Mouse (Mus musculus) neural tube, embryonic 10.5 days (tissue): Measurements from ENCODE around the gene Tmem163.

Source experiments
- DNase-seq: peaks from one replicate; pipeline ENCODE4 v3.0.0-alpha.2; 2017; ENCODE audit warnings: low spot score; ENCODE audit errors: extremely low spot score

Tmem163 gene

DNA sequence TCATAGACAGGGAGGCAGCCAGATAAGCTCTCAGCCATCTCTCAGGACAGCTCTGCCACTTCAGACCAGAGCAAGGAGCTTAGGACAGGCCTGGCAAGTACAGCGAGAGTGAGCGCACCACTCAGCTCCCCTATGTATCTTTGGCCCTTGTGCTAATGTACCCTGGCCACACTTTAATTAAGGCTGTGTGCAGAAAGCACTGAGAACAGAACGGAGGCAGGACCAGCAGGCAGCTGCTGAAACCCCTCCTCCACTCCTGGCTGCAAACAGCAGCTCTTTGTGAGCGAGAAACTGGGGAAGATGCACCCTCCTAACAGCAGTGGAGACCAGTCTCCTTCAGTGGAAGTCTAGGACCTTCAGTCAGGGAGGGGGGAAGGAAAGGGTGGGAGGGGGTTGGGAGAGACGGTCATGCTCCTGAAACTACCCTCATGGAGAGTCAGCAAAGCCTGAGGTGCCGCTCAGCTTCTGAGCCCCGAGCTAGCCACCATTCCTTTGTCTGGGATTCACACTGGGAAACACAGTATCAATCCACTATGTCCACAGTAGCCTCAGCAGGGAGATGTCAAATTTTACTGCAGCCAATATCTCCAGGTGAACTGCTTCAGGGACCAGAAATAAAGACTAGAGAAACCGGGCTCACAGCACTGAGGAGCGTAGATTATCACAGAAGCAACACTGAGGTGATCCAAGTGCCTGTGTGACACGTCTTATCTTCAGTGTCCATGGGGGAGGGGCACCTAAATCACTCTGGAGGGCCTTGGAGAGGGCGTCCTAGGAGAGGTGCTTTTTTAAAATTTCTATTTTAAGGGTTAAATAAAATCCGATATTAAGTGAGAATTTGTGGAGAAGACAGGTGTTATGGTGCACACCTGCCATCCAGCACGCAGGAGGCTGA lies 18.0 kb downstream of the Tmem163 start:
- DNase-seq, result peak; percentile 45

DNA sequence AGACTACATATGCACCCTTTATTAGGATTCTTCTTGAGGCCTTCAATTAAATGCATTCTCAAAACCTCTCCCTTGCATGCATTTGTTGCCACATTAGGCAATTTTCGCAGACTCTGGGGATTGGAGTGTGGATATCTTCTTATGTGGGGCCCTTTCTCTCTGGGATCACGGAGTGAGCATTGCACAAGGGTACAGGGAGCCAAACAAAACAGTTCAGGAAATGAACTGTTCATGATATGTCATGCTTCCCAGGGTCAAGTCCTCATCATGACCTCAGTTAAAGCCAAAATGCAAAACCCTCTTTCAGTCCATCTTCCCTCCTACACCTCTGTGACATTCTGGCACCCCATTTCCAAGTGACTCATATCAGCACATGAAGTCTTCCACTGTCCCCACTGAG lies 27.8 kb downstream of the Tmem163 start:
- DNase-seq, result no peak

DNA sequence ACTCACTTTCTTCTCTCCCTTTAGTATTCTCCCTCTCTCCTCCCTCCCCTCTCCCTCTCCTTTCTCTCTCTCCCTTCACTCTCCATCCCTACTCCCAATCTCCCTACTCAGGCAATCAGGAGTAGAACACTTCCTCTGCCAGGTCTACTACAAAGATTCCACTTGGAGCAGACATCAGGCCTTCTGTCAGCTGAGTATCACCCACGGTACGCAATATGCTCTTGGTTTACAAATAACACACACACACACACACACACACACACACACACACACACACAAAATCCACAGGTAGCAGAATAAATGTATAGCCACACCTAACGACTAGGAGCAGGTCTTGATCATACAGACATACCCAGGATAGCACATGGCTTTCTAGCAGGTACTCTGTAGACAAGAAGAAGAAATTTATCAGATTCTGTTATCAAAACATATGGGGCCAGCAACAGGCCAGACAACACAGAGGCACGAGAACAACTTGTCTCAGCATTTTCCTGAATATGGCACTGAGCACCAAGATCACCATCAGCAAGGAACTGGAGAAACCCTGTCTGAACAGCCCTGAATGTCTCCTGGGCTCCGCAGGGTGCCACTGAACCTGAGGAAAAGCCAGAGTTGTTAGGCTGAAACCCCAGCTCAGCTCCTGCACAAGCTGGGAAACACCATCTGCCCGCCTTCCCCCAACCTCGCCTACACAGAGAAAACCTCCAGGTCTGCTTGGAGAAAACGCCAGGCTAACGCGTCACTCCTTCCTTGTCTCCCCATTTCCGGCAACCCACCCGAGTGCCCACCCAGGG lies 36.2 kb downstream of the Tmem163 start:
- no peak for DNase-seq

DNA sequence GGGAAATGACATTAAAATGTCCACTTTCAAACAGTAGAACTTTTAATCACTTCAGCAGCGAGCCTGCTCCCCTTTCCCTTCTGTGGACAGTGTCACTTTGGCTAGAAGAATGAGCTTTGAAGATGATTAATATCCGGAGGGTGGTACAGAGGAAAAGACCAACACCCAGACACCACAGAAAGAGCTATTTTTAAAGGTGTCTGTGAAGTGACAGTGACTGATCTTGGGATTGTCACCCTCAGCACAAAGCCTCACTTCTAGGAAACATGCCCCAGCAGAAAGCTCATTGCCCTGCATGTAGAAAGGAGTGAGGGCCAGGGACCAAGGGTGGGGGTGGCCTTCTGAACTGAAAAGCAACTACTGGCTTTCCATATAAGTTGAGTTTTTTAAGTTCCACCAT lies 41.4 kb downstream of the Tmem163 start:
- DNase-seq, result no peak

DNA sequence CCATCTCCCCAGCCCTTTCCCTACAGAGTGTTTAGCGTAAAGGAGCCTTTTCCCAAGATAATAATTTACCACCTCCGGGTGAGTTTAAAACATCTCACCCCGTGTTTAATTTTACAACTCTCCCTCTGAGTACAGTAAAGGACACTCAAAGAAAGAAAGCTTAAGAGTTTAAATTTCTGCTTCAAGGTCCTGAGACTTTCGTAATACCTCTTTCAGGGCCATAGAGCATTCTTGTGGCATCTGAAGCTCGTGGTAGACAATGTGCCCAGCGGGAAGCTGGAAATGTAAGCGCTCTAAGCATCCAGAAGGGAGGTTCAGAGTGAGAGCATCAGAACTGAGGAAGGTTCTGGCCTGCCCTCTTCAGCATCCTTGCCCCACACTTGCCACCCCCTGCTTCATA lies 52.2 kb downstream of the Tmem163 start:
- no peak for DNase-seq

DNA sequence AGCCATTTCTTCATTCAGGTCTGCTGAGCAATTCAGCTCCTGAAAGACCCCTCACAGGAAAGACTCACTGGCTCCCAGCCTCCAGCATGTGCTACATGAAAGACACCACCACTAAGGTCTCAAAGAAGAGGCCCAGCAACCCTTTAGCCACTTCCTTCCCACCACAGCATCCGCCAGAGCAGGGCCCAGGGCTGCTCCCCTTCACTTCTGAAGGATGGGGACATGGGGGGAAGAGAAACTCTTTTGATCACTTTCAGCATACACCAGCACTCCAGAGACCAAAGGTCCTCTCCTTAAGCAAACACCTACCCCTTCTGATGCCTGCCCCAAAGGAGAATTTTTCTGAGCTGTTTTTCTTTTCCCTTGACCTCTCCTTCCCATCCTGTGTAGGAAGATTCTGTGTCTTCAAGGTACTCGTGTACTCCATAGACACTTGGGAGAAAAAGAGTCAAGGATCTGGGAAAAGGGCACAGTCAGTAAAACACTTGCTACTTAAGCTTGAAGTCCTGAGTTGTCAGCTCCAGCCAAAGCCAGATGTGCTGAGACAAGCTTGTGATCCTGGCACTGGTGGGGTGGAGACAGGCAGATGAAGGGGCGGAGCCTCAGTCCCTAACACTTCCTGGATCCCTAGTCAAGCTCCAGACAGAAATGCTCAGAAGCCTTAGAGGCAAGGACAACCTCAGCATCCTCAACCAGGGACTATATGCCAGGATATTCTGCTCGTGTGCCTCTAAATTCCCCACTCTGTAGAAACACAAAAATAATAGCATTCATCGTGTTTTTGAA lies 53.6 kb downstream of the Tmem163 start:
- peak; percentile 18 for DNase-seq

DNA sequence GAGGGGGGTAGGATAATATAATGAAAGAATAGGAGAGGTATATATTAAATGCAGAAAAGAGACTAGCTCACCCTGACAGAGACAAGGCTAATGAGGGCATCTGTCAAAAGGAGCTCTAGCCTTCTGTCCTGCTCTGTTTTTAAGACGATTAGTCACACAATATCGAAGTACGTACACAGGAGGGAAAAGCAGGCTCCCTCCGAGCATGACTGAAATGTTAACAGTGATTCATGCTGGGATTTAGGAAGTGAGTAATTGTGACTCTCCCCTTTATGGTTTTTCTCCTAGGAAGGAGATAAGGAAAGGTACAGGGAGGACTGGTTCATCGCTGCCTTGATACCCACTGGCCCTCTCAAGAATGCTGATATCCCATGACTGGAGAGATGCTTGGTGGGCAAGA lies 57.0 kb downstream of the Tmem163 start:
- no peak for DNase-seq

DNA sequence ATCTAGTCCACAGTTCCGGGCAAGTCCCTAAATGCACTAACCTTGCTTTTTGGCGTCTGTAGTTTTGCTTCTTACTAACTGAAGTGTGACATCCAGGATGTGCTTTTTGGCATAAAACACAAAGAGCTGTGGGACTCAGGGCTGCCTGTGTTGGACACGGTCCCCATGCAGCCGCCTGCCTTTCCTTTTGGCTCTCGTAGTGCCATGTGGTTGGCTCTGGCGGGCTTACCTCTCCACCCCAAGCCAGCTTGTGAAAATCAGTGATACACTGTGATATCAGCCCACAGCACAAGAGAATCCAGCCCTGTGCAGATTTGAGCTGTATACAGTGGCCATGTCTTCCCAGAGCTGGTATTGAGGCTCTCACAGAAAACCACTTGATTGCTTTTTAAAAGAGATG lies 60.3 kb downstream of the Tmem163 start:
- no peak for DNase-seq

DNA sequence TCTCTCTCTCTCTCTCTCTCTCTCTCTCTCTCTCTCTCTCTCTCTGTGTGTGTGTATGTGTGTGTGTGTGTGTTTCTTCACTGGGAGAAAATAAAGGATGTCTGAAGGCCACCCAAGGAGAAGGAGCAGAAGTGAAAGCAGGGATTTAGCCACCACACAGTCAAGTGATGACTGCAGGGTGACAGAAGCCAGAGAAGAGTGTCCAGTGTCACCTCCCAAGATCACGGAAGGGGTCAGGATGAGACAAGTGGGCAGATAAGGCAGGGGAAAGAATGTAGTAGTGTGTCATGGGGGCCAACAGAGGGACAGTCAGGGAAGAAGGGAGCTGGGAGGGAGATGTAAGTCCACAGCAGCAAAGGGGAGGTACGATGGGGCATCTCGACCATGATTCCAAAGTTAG lies 69.0 kb downstream of the Tmem163 start:
- DNase-seq, result no peak

DNA sequence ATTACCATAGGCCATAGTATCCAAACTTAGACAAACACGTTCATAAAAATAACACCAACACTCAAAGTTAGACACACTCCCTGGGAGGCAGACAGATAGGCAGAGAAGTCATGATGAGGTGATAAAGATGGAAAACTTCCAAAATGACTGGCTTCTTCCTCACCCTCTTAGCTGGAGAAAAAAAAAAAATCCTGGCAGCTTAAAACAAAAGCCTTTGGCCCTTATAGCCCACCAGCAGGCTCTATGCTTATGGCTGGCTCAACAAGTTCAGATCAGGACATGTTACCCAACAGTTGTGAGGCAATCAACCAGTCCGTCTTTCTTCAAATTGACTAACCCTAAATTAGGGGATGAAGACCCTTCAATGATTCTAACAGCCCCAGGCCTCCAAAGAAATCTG lies 69.5 kb downstream of the Tmem163 start:
- no peak for DNase-seq

DNA sequence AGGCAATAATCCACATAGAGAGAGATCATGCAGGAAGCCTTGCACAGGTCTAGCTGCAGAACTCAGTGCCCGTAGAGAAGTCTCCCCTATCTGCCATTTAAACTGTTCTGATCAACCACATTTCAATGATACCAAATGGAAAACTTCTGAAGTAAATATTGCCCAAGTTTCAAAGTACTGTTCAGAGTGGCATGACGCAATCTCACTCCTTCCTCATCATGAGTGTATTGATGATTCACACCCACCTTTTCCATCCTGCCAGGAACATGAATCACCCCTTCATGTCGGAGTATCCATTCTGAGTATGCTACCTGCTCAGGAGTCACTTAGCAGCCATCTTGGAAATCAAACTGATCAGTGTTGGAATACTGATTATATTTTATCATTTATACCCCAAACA lies 71.0 kb downstream of the Tmem163 start:
- no peak for DNase-seq

DNA sequence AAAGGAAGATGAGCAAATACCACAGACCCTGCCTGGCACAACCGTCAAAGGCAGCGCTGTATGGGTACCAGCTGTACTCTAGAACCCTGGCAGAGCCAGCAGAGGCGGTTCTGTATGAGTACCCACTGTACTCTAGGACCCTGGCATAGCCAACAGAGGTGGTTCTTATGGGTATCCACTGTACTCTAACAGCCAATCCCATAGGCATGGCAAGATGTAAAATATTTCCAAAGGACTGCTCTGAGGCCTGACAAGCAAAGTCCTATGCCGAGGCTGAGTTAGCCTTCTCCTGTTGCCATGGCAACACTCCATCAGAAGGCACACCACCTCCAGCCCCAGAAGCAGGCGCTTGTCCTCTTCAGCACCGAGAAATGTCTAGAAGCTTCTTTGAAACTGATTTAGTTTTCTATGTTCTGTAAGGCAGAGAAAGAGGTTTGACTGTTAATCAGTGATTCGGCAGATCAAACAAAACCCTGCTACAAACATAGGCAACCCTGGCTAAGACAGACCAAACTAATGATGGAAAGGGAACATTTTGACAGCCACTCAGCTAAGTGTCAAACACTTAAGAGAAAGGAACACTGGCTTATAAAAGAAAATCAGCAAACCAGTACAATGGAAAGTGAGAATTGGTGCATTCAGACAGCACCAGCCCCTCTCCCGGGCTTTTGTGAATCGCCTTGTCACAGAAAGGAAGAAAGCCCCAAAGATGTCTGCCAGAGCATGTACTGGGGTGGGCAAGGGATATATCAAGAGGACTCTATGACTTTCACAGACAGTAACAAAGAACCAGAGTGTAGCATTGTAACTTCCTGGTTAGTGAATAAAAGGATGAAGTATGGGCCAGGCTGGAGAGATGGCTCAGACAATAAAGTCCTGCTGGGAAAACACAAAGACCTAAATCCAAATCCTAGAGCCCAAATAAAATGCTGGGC lies 75.4 kb downstream of the Tmem163 start:
- DNase-seq, result no peak

DNA sequence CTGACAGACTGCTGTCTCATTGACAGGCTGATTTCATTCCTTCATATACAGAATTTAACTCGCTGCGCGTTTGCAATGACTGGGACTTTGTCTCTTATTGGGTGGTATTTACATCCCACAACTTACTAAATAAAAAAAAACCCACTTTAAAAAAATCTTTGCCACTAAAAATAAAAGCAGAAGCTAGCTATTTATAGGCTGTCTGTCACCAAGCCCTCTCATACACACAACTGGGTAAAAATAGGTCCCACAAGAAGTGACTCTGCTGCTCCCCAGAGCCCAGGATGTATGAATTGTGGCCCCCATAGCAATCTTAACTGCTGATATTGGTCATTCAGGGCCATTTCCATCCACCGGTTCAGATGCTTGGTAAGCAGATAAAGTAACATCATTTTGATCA lies 83.2 kb downstream of the Tmem163 start:
- DNase-seq, result no peak

DNA sequence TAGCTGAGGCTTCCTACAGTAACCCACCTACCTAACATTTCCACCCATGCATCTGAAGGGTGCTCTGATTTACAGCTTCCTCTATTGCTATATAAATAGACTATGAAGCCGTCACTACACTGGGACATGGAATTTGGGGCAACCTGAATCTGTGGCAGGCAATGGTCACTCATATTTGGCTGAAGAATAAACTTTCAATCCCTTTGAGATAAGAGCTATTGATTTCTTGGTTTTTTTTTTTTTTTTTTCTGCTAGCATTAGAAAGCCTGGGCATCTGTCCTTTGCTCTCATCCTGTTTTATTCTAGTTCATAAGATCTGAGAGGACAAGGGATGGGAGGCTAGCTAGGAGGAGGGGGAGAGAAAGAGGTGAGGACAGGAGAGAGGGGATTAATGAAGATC lies 83.6 kb downstream of the Tmem163 start:
- no peak for DNase-seq

DNA sequence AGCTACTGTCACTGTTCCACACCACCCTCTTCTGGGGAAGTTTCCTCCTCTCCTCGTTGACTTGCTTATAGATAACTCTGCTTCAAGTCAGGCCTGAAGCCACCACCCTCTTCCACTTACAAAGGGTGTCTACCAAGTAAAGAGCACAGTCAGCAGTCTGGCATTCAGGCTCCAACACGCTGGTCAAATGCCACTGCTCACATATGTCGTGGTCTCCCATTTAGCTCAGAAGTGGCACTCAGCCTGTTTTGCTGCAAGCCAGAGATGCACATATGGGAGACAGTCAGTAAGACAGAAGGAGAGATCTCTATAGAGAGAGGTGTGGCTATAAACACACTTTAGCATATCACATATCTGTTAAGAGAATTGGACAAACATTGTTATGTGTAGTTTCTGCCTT lies 89.8 kb downstream of the Tmem163 start:
- DNase-seq, result no peak

DNA sequence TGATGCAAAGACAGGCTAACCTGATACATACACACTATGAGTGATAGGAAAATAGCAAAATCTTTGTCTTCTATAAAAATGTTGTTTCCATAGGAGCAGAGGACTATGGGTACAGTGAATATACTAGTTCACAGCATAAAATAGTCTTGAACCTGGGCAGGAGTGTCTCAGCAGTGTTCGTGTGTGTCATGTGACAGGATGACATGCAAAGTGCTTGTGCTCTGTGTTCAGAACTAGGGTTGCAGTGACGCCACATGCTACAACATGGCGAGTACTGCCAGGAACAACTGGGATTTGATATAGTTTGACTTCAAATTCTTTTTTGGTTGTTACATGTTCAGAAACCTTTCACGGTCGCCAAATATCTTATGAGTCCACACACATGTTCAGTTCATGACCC lies 92.3 kb downstream of the Tmem163 start:
- DNase-seq, result no peak

DNA sequence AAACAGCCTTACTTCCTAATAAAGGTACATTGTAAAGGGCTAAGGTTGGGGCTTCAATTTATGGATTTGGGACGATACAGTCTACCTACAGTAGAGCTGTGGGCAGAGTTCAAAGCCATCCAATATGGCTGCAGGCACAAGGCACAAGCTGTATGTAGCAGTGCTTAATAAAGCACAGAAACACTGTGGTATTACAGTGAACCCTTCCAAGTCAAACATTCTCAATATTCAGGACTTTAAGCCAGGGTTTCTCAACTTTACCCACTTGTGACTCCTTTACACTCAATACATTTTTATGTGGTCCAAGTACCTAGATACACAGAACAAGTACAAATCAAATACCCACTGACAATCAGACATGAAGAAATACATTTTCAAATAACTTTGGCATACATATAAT lies 93.2 kb downstream of the Tmem163 start:
- DNase-seq, result no peak

DNA sequence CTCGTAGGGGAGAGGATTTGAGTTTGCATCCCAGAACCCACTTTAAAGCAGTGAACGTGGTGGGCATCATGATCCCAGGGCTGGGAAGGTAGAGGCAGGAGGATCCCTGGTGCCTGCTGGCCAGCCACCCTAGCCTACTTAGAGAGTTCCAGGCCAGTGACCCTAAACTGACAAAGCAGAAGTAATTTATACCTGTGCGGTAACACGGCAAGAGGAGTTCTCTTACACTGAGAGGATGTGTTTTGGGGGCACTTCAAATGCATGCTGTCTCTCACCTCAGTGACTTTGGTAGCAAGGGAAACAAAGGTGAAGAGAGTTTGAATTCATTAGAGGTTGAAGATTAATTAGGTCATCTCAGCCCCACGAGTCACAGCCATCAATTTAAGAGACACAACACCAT lies 101.4 kb downstream of the Tmem163 start:
- no peak for DNase-seq

DNA sequence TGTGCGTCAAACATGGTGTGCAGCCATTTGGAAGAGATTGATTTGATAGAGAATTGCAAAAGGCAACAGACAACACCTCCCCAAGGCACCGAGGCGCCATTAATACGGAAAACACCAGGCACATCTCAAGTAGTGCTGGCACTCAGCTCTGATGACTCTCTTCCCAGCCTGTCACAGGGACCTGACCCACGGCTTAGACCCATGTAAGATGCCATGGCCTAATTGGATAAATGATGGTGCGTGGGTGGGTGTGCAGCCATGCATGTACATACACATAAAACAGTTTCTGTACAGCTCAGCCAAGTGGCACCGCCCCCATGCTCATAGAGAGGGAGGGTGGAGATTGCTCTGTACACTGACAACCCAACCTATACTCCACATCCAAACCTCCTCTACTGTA lies 102.3 kb downstream of the Tmem163 start:
- no peak for DNase-seq

DNA sequence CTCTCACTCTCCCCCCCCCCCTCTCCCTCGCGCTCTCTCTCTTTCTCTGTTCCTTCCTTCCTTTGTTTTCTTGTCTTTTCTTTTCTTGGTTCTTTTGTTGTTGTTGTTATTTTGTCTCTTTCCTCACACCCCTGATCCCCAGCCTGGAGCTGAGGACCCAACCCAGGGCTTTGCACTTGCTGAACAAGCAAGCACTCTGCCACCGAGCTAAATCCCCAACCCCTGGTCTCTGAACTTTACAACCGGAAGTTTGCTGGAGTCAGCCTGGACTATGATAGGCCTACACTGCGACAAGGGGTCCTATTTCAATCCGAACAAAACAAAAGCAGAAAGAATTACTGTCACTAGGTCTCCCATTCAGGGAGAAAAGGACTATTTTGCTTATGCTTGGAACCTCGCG lies 102.8 kb downstream of the Tmem163 start:
- peak; percentile 27 for DNase-seq

DNA sequence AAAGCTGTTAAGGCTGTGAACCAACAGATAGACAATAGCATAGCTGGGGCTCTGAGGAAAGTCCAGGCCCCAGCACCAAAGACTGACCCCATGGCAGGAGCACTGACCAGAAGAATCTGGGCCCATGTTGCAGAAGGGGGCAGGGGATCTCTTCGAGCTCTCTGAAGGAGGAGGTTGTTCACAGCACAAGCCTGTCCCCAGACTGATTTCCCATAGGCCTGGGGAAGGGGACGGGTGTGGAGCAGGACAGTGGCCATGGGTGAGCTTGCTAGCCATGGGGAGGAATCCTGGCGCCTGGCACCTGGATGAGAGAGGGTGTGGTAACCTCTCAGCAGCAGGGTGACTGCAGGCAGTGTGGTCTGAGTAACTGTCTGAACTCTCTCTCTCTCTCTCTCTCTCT lies 103.2 kb downstream of the Tmem163 start:
- DNase-seq, result no peak
